Mouse (Mus musculus) ovary, adult 18-20 months (tissue): Measurements from ENCODE around the gene Olfr566.

Experiments
- DNase-seq: peaks from one replicate; pipeline ENCODE4 v3.0.0; 2022; ENCODE audit warnings: low spot score, mixed read lengths

Gene Olfr566

DNA sequence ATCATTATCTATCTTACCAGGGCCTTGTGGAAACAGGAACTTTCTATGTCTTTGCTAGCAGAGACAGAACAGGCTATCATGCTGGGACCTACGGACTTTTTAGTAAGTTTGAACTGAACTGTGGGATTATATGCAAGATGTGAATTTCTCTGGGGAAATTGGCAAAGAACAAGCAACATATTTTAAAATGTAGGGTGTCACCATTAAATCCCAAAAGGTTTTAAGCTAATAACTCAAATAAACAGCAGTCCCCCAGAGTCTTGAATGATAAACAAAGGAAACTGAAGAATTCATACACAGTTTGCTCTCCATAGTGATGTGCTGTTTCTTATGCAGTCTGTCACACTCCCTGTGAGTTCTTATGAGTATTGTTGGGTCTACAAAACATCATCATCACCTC is at the start of gene Olfr566:
Olfr566 (minus strand) TSS at position 101 of the 400 bp plus-strand sequence.
- DNase-seq: no peak

DNA sequence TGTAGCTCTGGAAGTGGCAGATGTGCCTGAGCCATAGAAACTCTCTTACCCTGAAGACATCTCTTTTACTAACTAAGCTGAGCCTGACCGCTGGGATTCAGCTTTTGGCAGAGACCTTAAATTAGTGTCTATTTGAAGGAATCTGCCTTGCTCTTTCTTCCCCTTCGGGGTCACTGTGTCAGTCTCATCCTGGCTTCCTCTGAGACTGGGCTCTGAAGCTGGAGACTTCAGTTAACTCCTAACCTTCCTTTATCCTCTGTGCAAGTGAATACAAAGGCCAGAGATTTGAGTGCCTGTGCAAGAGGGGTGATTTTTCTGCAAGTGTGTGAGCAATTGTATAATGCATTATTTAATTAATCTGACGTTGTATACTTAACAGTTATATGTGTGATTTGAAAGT is 32.2 kb upstream of the Olfr566 start, which contains the start of gene Olfr569:
Olfr569 (minus strand) TSS at position 101 of the 400 bp plus-strand sequence.
- DNase-seq: no peak

DNA sequence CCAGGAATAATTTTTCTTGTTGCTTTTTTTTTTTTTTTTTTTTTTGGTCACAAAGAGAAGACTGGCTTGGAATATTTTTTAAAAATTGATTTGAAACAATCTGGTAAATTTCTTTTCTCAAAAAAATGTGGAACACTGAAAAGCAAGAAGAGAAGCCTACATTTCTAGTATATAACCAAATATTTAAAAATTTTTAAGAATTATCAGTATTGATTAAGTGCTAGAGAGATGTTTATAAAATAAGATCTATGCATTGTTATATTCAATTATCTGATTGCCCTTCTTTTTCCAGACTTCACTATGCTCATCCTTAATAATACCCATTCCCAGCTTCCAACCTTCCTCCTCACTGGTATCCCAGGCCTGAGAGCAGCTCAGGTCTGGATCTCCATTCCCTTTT is 18.3 kb upstream of the Olfr566 start, which contains the start of gene Olfr568:
Olfr568 (plus strand) TSS at position 301 of the 400 bp plus-strand sequence.
- DNase-seq: no peak

GRCm38 (mm10) chr7:102855807-102856206 is 2.8 kb downstream of the Olfr566 start:
- no peak for DNase-seq
